Mouse (Mus musculus) embryonic facial prominence, embryonic 15.5 days (tissue): ENCODE measurements around the gene Nlrp4f. TPM values are rescaled to one million over a fixed set of nuclear protein-coding genes. Genes with fewer than 3 reads are reported as not detected.

Experiments
- ATAC-seq: fragments of 200-750 bp; cut with Nextera tagmentation; 2 replicates; pipeline ENCODE4 v1.8.0; 2017; ENCODE audit warnings: low read depth, moderate TSS enrichment; ENCODE audit not compliant: insufficient number of reproducible peaks, low FRiP score, low TSS enrichment
- H3K27ac ChIP-seq: fragments of 300-500 bp; sonication (generic); replicated peaks from 2 replicates; pipeline ENCODE4 v1.5.1; 2015; ENCODE audit warnings: mild to moderate bottlenecking, inconsistent platforms
- H3K27me3 ChIP-seq: fragments of 300-500 bp; sonication (generic); 2 replicates; pipeline ENCODE4 v1.6.1; 2015; ENCODE audit warnings: inconsistent platforms
- H3K36me3 ChIP-seq: fragments of 300-500 bp; sonication (generic); 2 replicates; pipeline ENCODE4 v1.6.1; 2015; ENCODE audit warnings: mild to moderate bottlenecking, inconsistent platforms
- H3K4me1 ChIP-seq: fragments of 300-500 bp; sonication (generic); 2 replicates; pipeline ENCODE4 v1.6.1; 2015; ENCODE audit warnings: inconsistent platforms
- H3K4me2 ChIP-seq: fragments of 300-500 bp; sonication (generic); replicated peaks from 2 replicates; pipeline ENCODE4 v1.6.1; 2015; ENCODE audit warnings: mild to moderate bottlenecking, inconsistent platforms
- H3K4me3 ChIP-seq: fragments of 300-500 bp; sonication (generic); replicated peaks from 2 replicates; pipeline ENCODE4 v1.5.1; 2015; ENCODE audit warnings: mild to moderate bottlenecking, inconsistent platforms
- H3K9ac ChIP-seq: fragments of 300-500 bp; sonication (generic); 2 replicates; pipeline ENCODE4 v1.6.1; 2015; ENCODE audit warnings: inconsistent platforms
- H3K9me3 ChIP-seq: fragments of 300-500 bp; sonication (generic); replicated peaks from 2 replicates; pipeline ENCODE4 v1.6.1; 2016; ENCODE audit warnings: inconsistent platforms
- WGBS: fragments of 180-500 bp; shearing (Covaris S2); methylation state at CpG from one replicate; pipeline ENCODE4 v1.1.7; 2015; 5-methylcytosine and 5-hydroxymethylcytosine counted together
- polyA plus RNA-seq: library from polyadenylated mRNA; unstranded; fragments of >200 nt; fragmentation: Nextera tagmentation; extraction: Ambion mirVana; gene quantifications from 2 replicates; pipeline ENCODE4 v1.2.1, GENCODE M21; 2015

The Nlrp4f gene
- polyA plus RNA-seq, 1 experiment from 2014 or later, result not detected

DNA sequence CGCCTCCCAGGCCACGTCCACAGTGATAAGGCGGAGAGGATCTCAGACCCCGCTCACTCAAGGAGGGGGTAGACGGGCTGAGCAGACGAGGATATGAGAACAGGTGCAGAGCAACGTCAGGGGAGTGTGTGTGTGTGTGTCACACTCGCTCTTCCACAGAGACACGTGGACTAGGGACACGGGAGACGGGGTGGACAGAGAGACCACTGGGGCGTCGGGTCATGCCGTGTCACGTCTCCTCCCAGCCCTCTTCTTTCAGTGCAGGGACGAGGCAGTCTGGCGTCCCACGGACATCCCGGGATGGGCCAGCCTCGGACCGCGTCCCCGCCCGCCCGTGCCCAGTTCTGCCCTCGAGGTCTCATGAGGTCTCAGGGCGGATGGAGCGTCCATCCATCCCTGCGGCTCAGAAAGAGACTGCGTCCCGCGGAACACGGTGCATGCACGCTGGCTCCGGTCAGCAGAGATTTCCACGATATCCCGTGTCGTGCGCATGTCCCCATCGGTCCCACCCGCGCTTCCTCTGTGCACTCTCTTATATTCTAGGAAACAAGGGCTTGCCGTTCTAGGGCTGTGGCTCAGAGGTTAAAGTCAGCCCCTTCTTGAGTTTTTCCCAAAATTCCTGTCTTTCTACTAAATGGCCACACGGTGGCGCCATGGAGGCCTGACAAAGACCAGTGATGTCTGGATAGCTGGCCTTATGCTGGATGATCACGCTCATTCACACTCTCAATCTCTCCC lies 29.9 kb downstream of the Nlrp4f start:
- ATAC-seq, result no peak
- WGBS, result 25% methylated on average over 46 of the region's 46 CpGs
- Histone ChIP-seq H3K36me3 (no peaks in the 10 kb centered on the region), H3K4me3 (peak overlapping the region; percentile 11; the same call in 1 of the 2 replicates), H3K4me2 (peak overlapping the region; percentile 34), H3K9me3 (no peaks in the 10 kb centered on the region), H3K27me3 (no peaks in the 10 kb centered on the region), H3K9ac (no peak overlapping the region), H3K4me1 (no peaks in the 10 kb centered on the region), H3K27ac (no peak overlapping the region)

DNA sequence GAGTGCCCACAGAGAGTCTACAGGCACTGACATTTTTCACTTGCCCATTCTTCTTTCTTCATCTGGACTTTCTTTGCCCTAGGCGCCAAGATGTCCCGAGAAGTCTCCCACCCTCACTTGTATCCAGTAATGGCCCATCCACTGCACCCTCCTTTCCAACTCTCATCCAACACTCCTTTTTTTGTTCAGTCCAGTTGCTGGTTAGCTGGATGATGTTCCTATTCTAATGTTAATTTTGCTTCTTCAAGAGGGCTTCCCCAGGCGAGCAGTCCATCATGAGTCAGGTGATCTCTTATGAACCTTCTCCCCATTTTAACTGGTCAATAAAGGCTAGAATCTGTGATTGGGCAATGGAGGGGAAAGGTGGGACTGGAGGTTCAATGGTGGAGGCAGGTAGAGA lies 31.7 kb downstream of the Nlrp4f start:
- no peaks in the 10 kb centered on the region for H3K4me1 ChIP-seq
- H3K9ac ChIP-seq, result no peak overlapping the region
- no peaks in the 10 kb centered on the region for H3K27me3 ChIP-seq
- no peak overlapping the region for H3K27ac ChIP-seq
- no peaks in the 10 kb centered on the region for H3K9me3 ChIP-seq
- H3K36me3 ChIP-seq, result no peaks in the 10 kb centered on the region
- H3K4me3 ChIP-seq, result no peak overlapping the region
- H3K4me2 ChIP-seq, result no peak overlapping the region
- WGBS, result 81% methylated on average over 3 of the region's 3 CpGs
- ATAC-seq, result no peak

DNA sequence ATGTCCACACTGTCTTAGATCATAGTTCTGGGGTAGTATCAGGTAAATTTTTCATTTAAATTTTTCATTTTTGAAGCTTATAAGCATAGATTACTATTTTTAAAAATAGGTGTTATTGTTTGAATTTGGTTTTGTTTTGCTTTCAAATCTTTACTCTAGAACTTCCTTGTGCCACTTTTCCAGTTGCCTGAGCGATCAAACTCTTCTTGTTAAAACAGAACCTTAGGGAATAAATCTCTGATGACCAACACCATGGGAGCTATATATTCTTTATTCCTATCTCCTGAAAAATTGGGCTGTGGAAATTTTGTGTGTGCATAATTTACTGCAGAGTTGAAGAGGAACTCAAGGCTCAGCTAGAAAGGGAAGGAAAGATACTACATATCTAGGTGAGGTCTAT lies 55.8 kb downstream of the Nlrp4f start, which contains the start of gene Olfr466:
Gene Olfr466 (plus strand): TSS at position 301 of the 400 bp plus-strand sequence.
- WGBS, result 69% methylated on average over 1 of the region's 1 CpGs
- Histone ChIP-seq H3K9me3 (no peaks in the 10 kb centered on the region), H3K4me3 (no peak within 1 kb of the TSS), H3K27ac (no peak within 1 kb of the TSS), H3K36me3 (no peaks in the 10 kb centered on the region), H3K4me1 (no peaks in the 10 kb centered on the region), H3K9ac (no peak within 1 kb of the TSS), H3K27me3 (no peaks in the 10 kb centered on the region), H3K4me2 (no peak within 1 kb of the TSS)
- no peak for ATAC-seq

DNA sequence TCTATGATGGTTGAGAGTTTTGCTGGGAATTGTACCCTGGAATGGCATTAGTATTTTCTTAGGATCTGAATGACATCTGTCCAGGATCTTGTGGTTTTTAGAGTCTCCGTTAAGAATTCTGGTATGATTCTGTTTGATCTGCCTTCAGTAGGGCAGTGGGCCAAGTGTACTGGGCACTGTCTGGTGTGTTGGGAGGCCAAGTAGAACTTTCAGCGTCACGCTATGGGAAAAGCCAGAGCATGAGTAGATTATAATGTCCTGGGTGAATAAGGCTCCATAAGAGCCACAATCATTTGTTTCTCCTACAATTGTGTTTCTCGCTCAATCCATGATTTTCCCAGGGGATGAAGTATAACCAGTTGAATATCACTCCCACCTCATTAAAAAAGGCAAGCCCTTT lies 68.0 kb downstream of the Nlrp4f start, which contains the start of gene Olfr465-ps1:
Gene Olfr465-ps1 (plus strand): TSS at position 301 of the 400 bp plus-strand sequence.
- no peak for ATAC-seq
- Histone ChIP-seq H3K4me1 (no peaks in the 10 kb centered on the region), H3K9ac (no peak within 1 kb of the TSS), H3K36me3 (no peaks in the 10 kb centered on the region), H3K9me3 (0 out of 2 replicates have a peak, but pooled peaks cover 4% of the 10 kb centered on the region), H3K27me3 (no peaks in the 10 kb centered on the region), H3K27ac (no peak within 1 kb of the TSS), H3K4me3 (no peak within 1 kb of the TSS), H3K4me2 (no peak within 1 kb of the TSS)
- WGBS, result 80% methylated on average over 4 of the region's 4 CpGs

Other genes starting within 250 kb of the Nlrp4f start
- not detected in 2 replicates for gene Spata31d1c, start 172.9 kb downstream of the Nlrp4f start, polyA plus RNA-seq
- not detected in 2 replicates for gene Prss47, start 153.2 kb downstream of the Nlrp4f start, polyA plus RNA-seq
- gene Mfsd14b, start 93.0 kb downstream of the Nlrp4f start, polyA plus RNA-seq, result 62.2 and 65.5 TPM in 2 replicates
- not detected in 2 replicates for gene Olfr465-ps1, start 67.9 kb downstream of the Nlrp4f start, polyA plus RNA-seq
- not detected in 2 replicates for gene Olfr466, start 55.7 kb downstream of the Nlrp4f start, polyA plus RNA-seq
- gene Gm10775, start 53.6 kb upstream of the Nlrp4f start, polyA plus RNA-seq, result not detected in 2 replicates
- 11.8 and 12.7 TPM in 2 replicates for gene Zfp369, start 72.8 kb upstream of the Nlrp4f start, polyA plus RNA-seq